Mouse (Mus musculus) liver, postnatal 0 days (tissue): ENCODE results near the gene Phlda2. TPM values are rescaled to one million over a fixed set of nuclear protein-coding genes. Genes with fewer than 3 reads are reported as not detected.

Experiments
- ATAC-seq: fragments of 200-750 bp; cut with Nextera tagmentation; 2 replicates; pipeline ENCODE4 v1.8.0; 2017; ENCODE audit warnings: mild to moderate bottlenecking, moderate library complexity
- DNase-seq: peaks from one replicate; pipeline ENCODE4 v3.0.0-alpha.2; 2016
- H3K27ac ChIP-seq: fragments of 300-500 bp; sonication (generic); 2 replicates; pipeline ENCODE4 v1.5.1; 2014; ENCODE audit warnings: antibody characterized with exemption, moderate library complexity, mild to moderate bottlenecking, low read depth
- H3K27me3 ChIP-seq: fragments of 300-500 bp; sonication (generic); 2 replicates; pipeline ENCODE4 v1.6.1; 2014; ENCODE audit warnings: low read length, control low read depth, mixed read lengths; ENCODE audit not compliant: insufficient read depth
- H3K36me3 ChIP-seq: fragments of 300-500 bp; sonication (generic); replicated peaks from 2 replicates; pipeline ENCODE4 v1.6.1; 2014; ENCODE audit warnings: mild to moderate bottlenecking, control low read depth, low read length, moderate library complexity, mixed read lengths; ENCODE audit not compliant: insufficient read depth
- H3K4me1 ChIP-seq: fragments of 300-500 bp; sonication (generic); 2 replicates; pipeline ENCODE4 v1.6.1; 2014; ENCODE audit warnings: antibody characterized with exemption, mild to moderate bottlenecking, control low read depth; ENCODE audit not compliant: insufficient read depth
- H3K4me2 ChIP-seq: fragments of 300-500 bp; sonication (generic); 2 replicates; pipeline ENCODE4 v1.6.1; 2014; ENCODE audit warnings: low read depth, mild to moderate bottlenecking, low read length, moderate library complexity, mixed read lengths
- H3K4me3 ChIP-seq: fragments of 300-500 bp; sonication (generic); 2 replicates; pipeline ENCODE4 v1.5.1; 2014; ENCODE audit warnings: low read depth, low read length
- H3K9ac ChIP-seq: fragments of 300-500 bp; sonication (generic); replicated peaks from 2 replicates; pipeline ENCODE4 v1.6.1; 2014; ENCODE audit warnings: mild to moderate bottlenecking, moderate library complexity
- H3K9me3 ChIP-seq: fragments of 300-500 bp; sonication (generic); 2 replicates; pipeline ENCODE4 v1.6.1; 2016; ENCODE audit warnings: mild to moderate bottlenecking, control low read depth, low read length, mixed read lengths
- CTCF ChIP-seq: sonication (generic); IDR thresholded peaks from 2 replicates; pipeline ENCODE4 v1.5.1; 2016; ENCODE audit warnings: antibody characterized with exemption, low read depth
- EP300 ChIP-seq: IDR thresholded peaks from 2 replicates; pipeline ENCODE4 v1.6.1; 2016; ENCODE audit warnings: antibody characterized with exemption, low read depth, mild to moderate bottlenecking
- WGBS: fragments of 180-500 bp; shearing (Covaris S2); extraction: QIAGEN DNeasy Blood & Tissue Kit; methylation state at CpG from one replicate; pipeline ENCODE4 v1.1.7; 2014; ENCODE audit not compliant: insufficient replicate concordance; 5-methylcytosine and 5-hydroxymethylcytosine counted together
- polyA plus RNA-seq: library from polyadenylated mRNA; unstranded; fragments of >200 nt; fragmentation: Nextera tagmentation; extraction: Ambion mirVana; gene quantifications from 2 replicates; pipeline ENCODE4 v1.2.1, GENCODE M21; 2015

Gene Phlda2
- polyA plus RNA-seq, 1 experiment from 2014 or later: 10.5 TPM

- TF ChIP-seq EP300 (no peak), CTCF (no peak)
- DNase-seq: peak; percentile 10
- Histone ChIP-seq H3K4me3 (no peak overlapping the region), H3K36me3 (no peaks in the 10 kb centered on the region), H3K4me1 (peaks cover 19% of the 10 kb centered on the region), H3K9me3 (no peaks in the 10 kb centered on the region), H3K27ac (no peak overlapping the region), H3K27me3 (peaks cover 36% of the 10 kb centered on the region), H3K4me2 (no peak overlapping the region), H3K9ac (no peak overlapping the region)
- 95% methylated on average over 4 of the region's 4 CpGs for WGBS
- no peak for ATAC-seq
Observed at GRCm38 (mm10) chr7:143498584-143498983, 4.4 kb downstream of the Phlda2 start.

- H3K4me2 ChIP-seq: no peak overlapping the region
- H3K9ac ChIP-seq: no peak overlapping the region
- H3K36me3 ChIP-seq: no peaks in the 10 kb centered on the region
- ATAC-seq: no peak
- peaks cover 14% of the 10 kb centered on the region for H3K4me1 ChIP-seq
- no peak for DNase-seq
- WGBS: 31% methylated on average over 8 of the region's 8 CpGs
- no peak overlapping the region for H3K4me3 ChIP-seq
- peaks cover 4% of the 10 kb centered on the region; the same call in 1 of the 2 replicates for H3K27me3 ChIP-seq
- H3K27ac ChIP-seq: no peak overlapping the region
- TF ChIP-seq EP300 (no peak), CTCF (no peak)
- H3K9me3 ChIP-seq: no peaks in the 10 kb centered on the region
Observed at GRCm38 (mm10) chr7:143495104-143495961, 7.6 kb downstream of the Phlda2 start.

DNA sequence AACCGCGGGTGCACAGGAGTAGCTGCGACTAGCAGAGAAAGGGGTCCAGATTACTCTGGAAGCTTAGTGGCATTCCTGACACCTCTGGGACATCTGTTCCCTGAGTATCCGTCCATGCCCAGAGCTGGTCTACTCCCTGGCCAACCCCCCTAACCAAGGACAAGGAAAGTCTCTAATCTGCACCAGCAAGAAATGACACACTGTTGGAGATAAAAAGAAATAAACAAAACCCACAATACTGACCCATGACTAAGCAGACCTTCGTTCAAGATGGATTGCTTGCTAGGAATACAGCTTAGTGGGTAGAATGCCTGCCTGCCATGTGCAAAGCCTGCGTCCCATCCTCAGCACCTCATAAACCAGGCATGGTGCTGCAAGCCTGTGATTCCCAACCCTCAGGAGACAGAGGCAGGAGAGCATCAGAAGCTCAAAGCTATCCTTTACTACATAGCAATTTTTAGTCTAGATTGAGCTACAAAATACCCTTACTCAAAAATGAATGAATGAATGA is 9.3 kb downstream of the Phlda2 start:
- 72% methylated on average over 6 of the region's 6 CpGs for WGBS
- DNase-seq (no peak), ATAC-seq (no peak)
- Histone ChIP-seq H3K9me3 (no peaks in the 10 kb centered on the region), H3K4me1 (peaks cover 18% of the 10 kb centered on the region), H3K9ac (no peak overlapping the region), H3K4me3 (no peak overlapping the region), H3K36me3 (no peaks in the 10 kb centered on the region), H3K27me3 (no peaks in the 10 kb centered on the region), H3K4me2 (no peak overlapping the region), H3K27ac (no peak overlapping the region)
- TF ChIP-seq EP300 (no peak), CTCF (no peak)

GRCm38 (mm10) chr7:143489735-143490134 is 13.2 kb downstream of the Phlda2 start:
- H3K27me3 ChIP-seq: no peaks in the 10 kb centered on the region

GRCm38 (mm10) chr7:143482541-143482940 is 20.4 kb downstream of the Phlda2 start:
- Histone ChIP-seq H3K9me3 (no peaks in the 10 kb centered on the region), H3K27ac (no peak overlapping the region), H3K4me2 (no peak overlapping the region), H3K4me3 (no peak overlapping the region), H3K9ac (no peak overlapping the region), H3K27me3 (no peaks in the 10 kb centered on the region), H3K36me3 (no peaks in the 10 kb centered on the region), H3K4me1 (no peaks in the 10 kb centered on the region; the same call in 1 of the 2 replicates)
- no peak for DNase-seq
- 20% methylated on average over 6 of the region's 6 CpGs for WGBS
- TF ChIP-seq EP300 (no peak), CTCF (no peak)
- 0 out of 2 replicates have a peak, but pooled peaks have one; percentile 7 for ATAC-seq

More at GRCm38 (mm10) chr7:143489735-143490134, 13.2 kb downstream of the Phlda2 start:
- WGBS: 55% methylated on average over 6 of the region's 6 CpGs
- Histone ChIP-seq H3K4me3 (no peak overlapping the region), H3K9me3 (no peaks in the 10 kb centered on the region), H3K4me1 (peaks cover 4% of the 10 kb centered on the region; the same call in 1 of the 2 replicates), H3K9ac (no peak overlapping the region), H3K4me2 (no peak overlapping the region), H3K36me3 (no peaks in the 10 kb centered on the region), H3K27ac (peak overlapping the region; percentile 58)
- DNase-seq (no peak), ATAC-seq (peak; percentile 93)
- TF ChIP-seq EP300 (no peak), CTCF (no peak)

- no peak for TF ChIP-seq CTCF
- no peak for TF ChIP-seq EP300
- no peaks in the 10 kb centered on the region; the same call in 1 of the 2 replicates for H3K4me1 ChIP-seq
- H3K4me3 ChIP-seq: no peak overlapping the region
- no peak overlapping the region for H3K9ac ChIP-seq
- no peaks in the 10 kb centered on the region for H3K27me3 ChIP-seq
- WGBS: 47% methylated on average over 5 of the region's 5 CpGs
- DNase-seq (no peak), ATAC-seq (no peak)
- H3K36me3 ChIP-seq: no peaks in the 10 kb centered on the region
- no peak overlapping the region for H3K27ac ChIP-seq
- H3K9me3 ChIP-seq: no peaks in the 10 kb centered on the region
- no peak overlapping the region for H3K4me2 ChIP-seq
Observed at GRCm38 (mm10) chr7:143481806-143482387, 21.1 kb downstream of the Phlda2 start.
